Mouse (Mus musculus): Measurements from ENCODE around the gene Pin1.
A peak's percentile ranks its signal among the peaks of the same experiment; 100 is the strongest.
"Not testable (repeated sequence)": the region's sequence is repeated elsewhere in the genome, so short reads cannot be mapped to it uniquely, and the experiment has no call there.

The Pin1 gene

GRCm38 (mm10) chr9:20651602-20652259 lies at the start of gene Pin1:
Gene Pin1, plus strand, starts transcription at chr9:20652095.
- peak; percentile 97 to 98 for DNase-seq

GRCm38 (mm10) chr9:20606269-20606668 lies 45.6 kb upstream of the Pin1 start:
- no peak for DNase-seq

GRCm38 (mm10) chr9:20607100-20607974 lies 44.6 kb upstream of the Pin1 start:
- peak; percentile 90 to 97 for DNase-seq

GRCm38 (mm10) chr9:20609831-20610464 lies 41.9 kb upstream of the Pin1 start:
- DNase-seq: no peak

- no peak for DNase-seq
These were observed 39.9 kb upstream of the Pin1 start for GRCm38 (mm10) chr9:20611976-20612375.

GRCm38 (mm10) chr9:20616685-20617084 lies 35.2 kb upstream of the Pin1 start:
- no peak for DNase-seq

- no peak for DNase-seq
These were observed 20.6 kb upstream of the Pin1 start for GRCm38 (mm10) chr9:20631332-20631731.

GRCm38 (mm10) chr9:20635676-20636075 lies 16.2 kb upstream of the Pin1 start:
- DNase-seq: not testable (repeated sequence)

GRCm38 (mm10) chr9:20636256-20636655 lies 15.6 kb upstream of the Pin1 start:
- peak; percentile 1 to 4 for DNase-seq

GRCm38 (mm10) chr9:20636790-20637189 lies 15.1 kb upstream of the Pin1 start:
- peak in 1 of 2 experiments; percentile 2 for DNase-seq

- DNase-seq: peak; percentile 5 to 17
These were observed 13.3 kb upstream of the Pin1 start for GRCm38 (mm10) chr9:20638552-20638951.

GRCm38 (mm10) chr9:20639486-20639885 lies 12.4 kb upstream of the Pin1 start:
- DNase-seq: no peak

GRCm38 (mm10) chr9:20641501-20641900 lies 10.4 kb upstream of the Pin1 start:
- peak in 1 of 2 experiments; percentile 1 for DNase-seq

GRCm38 (mm10) chr9:20642101-20642895 lies 9.6 kb upstream of the Pin1 start, which contains the start of gene Ubl5:
Gene Ubl5, plus strand, starts transcription at chr9:20642878.
- DNase-seq: peak; percentile 35 to 65

GRCm38 (mm10) chr9:20642896-20643466 lies 8.9 kb upstream of the Pin1 start:
- peak; percentile 39 to 70 for DNase-seq

- peak in 1 of 2 experiments; percentile 3 for DNase-seq
These were observed 8.1 kb upstream of the Pin1 start for GRCm38 (mm10) chr9:20643781-20644180.

GRCm38 (mm10) chr9:20644360-20645081 lies 7.4 kb upstream of the Pin1 start, which contains the start of gene Fbxl12:
Gene Fbxl12, minus strand, starts transcription at chr9:20644767.
- DNase-seq: peak; percentile 77 to 82

- DNase-seq: no peak
These were observed 6.8 kb upstream of the Pin1 start for GRCm38 (mm10) chr9:20645121-20645520.

- DNase-seq: no peak
These were observed 364 bp downstream of the Pin1 start for GRCm38 (mm10) chr9:20652260-20652658.

GRCm38 (mm10) chr9:20653859-20654258 lies 2.0 kb downstream of the Pin1 start:
- no peak for DNase-seq

GRCm38 (mm10) chr9:20657546-20657945 lies 5.7 kb downstream of the Pin1 start:
- DNase-seq: peak in 1 of 2 experiments; percentile 53
